Mouse (Mus musculus) liver, embryonic 16.5 days (tissue): ENCODE results near the gene Nfia. TPM values are rescaled to one million over a fixed set of nuclear protein-coding genes. Genes with fewer than 3 reads are reported as not detected.

Source experiments
- ATAC-seq: fragments of 200-750 bp; cut with Nextera tagmentation; 2 replicates; pipeline ENCODE4 v1.8.0; 2017; ENCODE audit warnings: low read depth, mild to moderate bottlenecking, moderate number of reproducible peaks, moderate library complexity
- H3K27ac ChIP-seq: fragments of 300-500 bp; sonication (generic); 2 replicates; pipeline ENCODE4 v1.5.1; 2014; ENCODE audit warnings: mild to moderate bottlenecking, low read length
- H3K27me3 ChIP-seq: fragments of 300-500 bp; sonication (generic); 2 replicates; pipeline ENCODE4 v1.6.1; 2014; ENCODE audit warnings: low read depth, low read length, mixed read lengths; ENCODE audit not compliant: control insufficient read depth, insufficient read depth
- H3K36me3 ChIP-seq: fragments of 300-500 bp; sonication (generic); 2 replicates; pipeline ENCODE4 v1.6.1; 2014; ENCODE audit warnings: mild to moderate bottlenecking; ENCODE audit not compliant: control insufficient read depth, insufficient read depth
- H3K4me1 ChIP-seq: fragments of 300-500 bp; sonication (generic); 2 replicates; pipeline ENCODE4 v1.6.1; 2014; ENCODE audit warnings: low read depth, low read length, mixed read lengths; ENCODE audit not compliant: control insufficient read depth
- H3K4me2 ChIP-seq: fragments of 300-500 bp; sonication (generic); 2 replicates; pipeline ENCODE4 v1.6.1; 2014; ENCODE audit warnings: low read depth, low read length, mixed read lengths
- H3K4me3 ChIP-seq: fragments of 300-500 bp; sonication (generic); 2 replicates; pipeline ENCODE4 v1.5.1; 2014; ENCODE audit warnings: low read depth, mild to moderate bottlenecking, low read length
- H3K9ac ChIP-seq: fragments of 300-500 bp; sonication (generic); 2 replicates; pipeline ENCODE4 v1.6.1; 2014; ENCODE audit warnings: low read depth, low read length
- H3K9me3 ChIP-seq: fragments of 300-500 bp; sonication (generic); replicated peaks from 2 replicates; pipeline ENCODE4 v1.6.1; 2016; ENCODE audit warnings: low read length; ENCODE audit not compliant: control insufficient read depth
- WGBS: fragments of 180-500 bp; shearing (Covaris S2); extraction: QIAGEN DNeasy Blood & Tissue Kit; methylation state at CpG from one replicate; pipeline ENCODE4 v1.1.7; 2014; ENCODE audit not compliant: insufficient replicate concordance; 5-methylcytosine and 5-hydroxymethylcytosine counted together
- polyA plus RNA-seq: library from polyadenylated mRNA; unstranded; fragments of >200 nt; fragmentation: Nextera tagmentation; extraction: Ambion mirVana; gene quantifications from 2 replicates; pipeline ENCODE4 v1.2.1, GENCODE M21; 2015

Nfia gene
- polyA plus RNA-seq, 1 experiment from 2014 or later, result 5.7 TPM

DNA sequence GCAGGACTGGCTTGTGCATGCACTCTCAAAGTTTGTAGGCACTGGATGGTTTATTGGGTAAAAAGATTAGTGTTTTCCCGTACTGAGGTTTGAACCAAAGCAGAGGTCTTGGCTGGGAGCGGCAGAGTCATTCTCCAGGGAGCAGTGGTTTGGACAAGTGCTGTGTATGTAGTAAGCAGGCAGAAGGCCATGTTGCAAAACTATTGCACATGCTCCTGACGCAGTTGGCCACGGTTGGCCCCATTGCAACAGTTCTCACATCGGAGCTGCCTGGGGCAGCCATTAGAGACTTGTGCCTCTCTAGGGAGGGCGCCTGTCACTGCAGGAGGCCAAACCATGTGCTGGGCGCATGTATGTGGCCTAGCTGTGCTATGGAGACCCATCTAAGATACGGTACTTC is 331.6 kb downstream of the Nfia start:
- no peak overlapping the region for H3K4me2 ChIP-seq
- no peak overlapping the region for H3K27ac ChIP-seq
- H3K4me3 ChIP-seq, result no peak overlapping the region
- peaks cover 2% of the 10 kb centered on the region; the same call in 1 of the 2 replicates for H3K27me3 ChIP-seq
- peaks cover 2% of the 10 kb centered on the region; the same call in 1 of the 2 replicates for H3K4me1 ChIP-seq
- 66% methylated on average over 8 of the region's 8 CpGs for WGBS
- H3K36me3 ChIP-seq, result no peaks in the 10 kb centered on the region
- H3K9me3 ChIP-seq, result no peaks in the 10 kb centered on the region
- ATAC-seq, result peak; percentile 60
- H3K9ac ChIP-seq, result no peak overlapping the region

DNA sequence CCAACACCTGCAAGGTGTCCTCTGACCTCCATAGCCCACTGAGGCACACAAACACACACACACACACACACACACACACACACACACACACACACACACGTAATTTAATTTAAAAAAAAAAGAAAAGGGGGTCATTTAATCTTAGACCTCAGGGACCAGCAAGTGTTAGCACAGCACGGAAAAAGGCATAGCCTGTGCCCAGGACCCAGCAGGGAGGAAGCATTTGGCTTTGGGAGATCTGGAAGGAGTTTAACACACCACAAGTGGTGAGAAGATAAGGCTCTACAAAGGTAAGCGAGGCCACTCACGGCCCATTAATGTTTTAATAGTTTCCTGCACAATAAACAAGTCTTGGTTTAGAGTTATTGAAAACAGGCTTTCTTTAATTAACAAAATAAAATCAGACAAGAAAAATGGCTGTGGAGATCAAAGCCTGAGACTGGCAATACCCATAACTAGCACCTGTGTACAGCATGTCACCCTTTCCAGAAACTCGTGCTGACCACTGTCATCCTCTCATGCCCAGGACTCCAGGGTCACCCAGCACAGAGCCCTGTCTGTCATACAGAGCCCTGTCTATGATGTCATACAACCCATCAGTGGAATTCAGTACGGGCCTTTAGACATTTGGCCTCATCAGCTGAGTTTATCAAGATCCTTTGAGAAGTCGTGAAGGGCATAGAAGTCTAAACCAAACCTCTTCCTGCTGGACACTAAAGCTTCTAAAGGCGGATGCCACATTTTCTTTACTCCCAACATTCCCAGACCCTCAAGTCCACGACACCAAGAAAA is 332.6 kb downstream of the Nfia start:
- no peaks in the 10 kb centered on the region for H3K9me3 ChIP-seq
- no peak overlapping the region for H3K9ac ChIP-seq
- peaks cover 2% of the 10 kb centered on the region; the same call in 1 of the 2 replicates for H3K4me1 ChIP-seq
- no peak for ATAC-seq
- no peak overlapping the region for H3K4me3 ChIP-seq
- H3K4me2 ChIP-seq, result no peak overlapping the region
- no peaks in the 10 kb centered on the region for H3K36me3 ChIP-seq
- 49% methylated on average over 9 of the region's 9 CpGs for WGBS
- peaks cover 2% of the 10 kb centered on the region; the same call in 1 of the 2 replicates for H3K27me3 ChIP-seq
- no peak overlapping the region for H3K27ac ChIP-seq

DNA sequence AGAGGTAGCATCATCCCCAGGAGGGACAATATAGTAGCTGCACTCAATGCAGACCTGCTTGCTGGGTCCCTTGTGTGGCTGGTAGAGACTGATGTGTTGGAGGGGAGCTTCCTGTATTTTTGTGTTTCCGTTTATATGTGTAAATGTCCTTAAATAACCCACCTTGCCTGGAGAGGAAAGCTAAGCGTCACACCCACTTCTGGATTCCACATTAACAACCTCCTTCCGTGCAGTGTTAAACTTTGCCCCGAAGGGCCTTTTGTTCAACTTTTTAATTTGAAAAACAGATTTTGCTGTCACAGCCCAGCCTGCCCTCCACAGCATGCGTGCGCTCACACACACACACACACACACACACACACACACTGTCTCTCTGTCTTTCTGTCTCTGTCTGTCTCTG is 333.4 kb downstream of the Nfia start:
- Histone ChIP-seq H3K4me2 (no peak overlapping the region), H3K9ac (no peak overlapping the region), H3K27me3 (peaks cover 2% of the 10 kb centered on the region; the same call in 1 of the 2 replicates), H3K36me3 (no peaks in the 10 kb centered on the region), H3K4me1 (peaks cover 2% of the 10 kb centered on the region; the same call in 1 of the 2 replicates), H3K27ac (no peak overlapping the region), H3K9me3 (no peaks in the 10 kb centered on the region), H3K4me3 (no peak overlapping the region)
- 52% methylated on average over 6 of the region's 6 CpGs for WGBS
- ATAC-seq, result no peak

DNA sequence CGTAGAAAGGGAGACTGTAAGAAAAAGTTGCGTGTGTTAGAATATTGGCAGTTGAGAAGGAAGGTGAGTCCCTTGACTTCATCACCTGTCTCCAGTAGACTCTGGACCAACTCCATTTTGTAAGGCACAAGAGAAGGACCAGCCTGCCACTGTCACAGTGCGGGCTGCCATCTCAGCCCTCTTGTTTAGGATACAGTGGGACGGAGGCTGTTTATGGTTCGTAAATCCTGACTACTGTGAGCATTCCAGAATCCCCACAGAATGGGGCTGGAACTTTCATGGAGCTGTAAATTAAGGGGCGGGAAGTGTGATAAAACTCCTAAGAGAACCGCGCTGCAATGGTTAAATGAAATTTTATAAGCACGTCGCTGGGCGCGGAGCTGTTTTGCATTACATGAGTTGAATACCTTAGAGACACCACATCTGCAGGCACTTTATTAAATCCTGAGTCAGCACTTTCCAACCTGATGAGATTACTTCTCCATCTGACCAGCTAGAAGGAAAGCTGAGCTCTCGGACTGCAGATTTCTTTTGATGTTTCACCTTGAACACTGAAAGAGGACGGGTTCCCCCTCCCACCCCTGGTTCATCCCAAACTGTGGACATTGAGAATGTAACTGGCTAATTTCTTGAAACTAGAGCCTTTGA is 334.0 kb downstream of the Nfia start:
- no peak for ATAC-seq
- Histone ChIP-seq H3K4me2 (no peak overlapping the region), H3K4me1 (peaks cover 2% of the 10 kb centered on the region; the same call in 1 of the 2 replicates), H3K9me3 (no peaks in the 10 kb centered on the region), H3K27ac (no peak overlapping the region), H3K4me3 (no peak overlapping the region), H3K9ac (no peak overlapping the region), H3K27me3 (peaks cover 2% of the 10 kb centered on the region; the same call in 1 of the 2 replicates), H3K36me3 (no peaks in the 10 kb centered on the region)
- 41% methylated on average over 14 of the region's 14 CpGs for WGBS

DNA sequence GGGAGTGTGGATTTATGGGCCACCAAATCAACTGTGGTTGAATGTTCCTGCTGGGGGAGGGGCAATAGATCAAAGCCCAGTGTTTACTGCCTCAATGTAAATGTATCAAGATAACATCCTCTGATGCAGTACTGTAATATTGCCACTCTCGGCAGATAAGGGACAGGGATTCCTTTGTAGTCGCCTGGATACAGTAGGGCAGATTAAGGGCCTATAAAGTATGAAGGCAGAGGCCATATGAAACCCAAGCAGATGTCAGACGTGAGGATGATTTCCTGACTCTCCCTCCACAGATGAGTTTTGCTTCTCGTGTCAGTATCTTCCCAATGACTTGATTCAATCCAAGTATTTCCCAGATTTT is 334.5 kb downstream of the Nfia start:
- 18% methylated on average over 4 of the region's 4 CpGs for WGBS
- H3K4me2 ChIP-seq, result no peak overlapping the region
- H3K4me3 ChIP-seq, result no peak overlapping the region
- no peaks in the 10 kb centered on the region for H3K9me3 ChIP-seq
- no peak for ATAC-seq
- no peak overlapping the region for H3K27ac ChIP-seq
- H3K9ac ChIP-seq, result no peak overlapping the region
- peaks cover 2% of the 10 kb centered on the region; the same call in 1 of the 2 replicates for H3K27me3 ChIP-seq
- peaks cover 2% of the 10 kb centered on the region; the same call in 1 of the 2 replicates for H3K4me1 ChIP-seq
- H3K36me3 ChIP-seq, result no peaks in the 10 kb centered on the region

DNA sequence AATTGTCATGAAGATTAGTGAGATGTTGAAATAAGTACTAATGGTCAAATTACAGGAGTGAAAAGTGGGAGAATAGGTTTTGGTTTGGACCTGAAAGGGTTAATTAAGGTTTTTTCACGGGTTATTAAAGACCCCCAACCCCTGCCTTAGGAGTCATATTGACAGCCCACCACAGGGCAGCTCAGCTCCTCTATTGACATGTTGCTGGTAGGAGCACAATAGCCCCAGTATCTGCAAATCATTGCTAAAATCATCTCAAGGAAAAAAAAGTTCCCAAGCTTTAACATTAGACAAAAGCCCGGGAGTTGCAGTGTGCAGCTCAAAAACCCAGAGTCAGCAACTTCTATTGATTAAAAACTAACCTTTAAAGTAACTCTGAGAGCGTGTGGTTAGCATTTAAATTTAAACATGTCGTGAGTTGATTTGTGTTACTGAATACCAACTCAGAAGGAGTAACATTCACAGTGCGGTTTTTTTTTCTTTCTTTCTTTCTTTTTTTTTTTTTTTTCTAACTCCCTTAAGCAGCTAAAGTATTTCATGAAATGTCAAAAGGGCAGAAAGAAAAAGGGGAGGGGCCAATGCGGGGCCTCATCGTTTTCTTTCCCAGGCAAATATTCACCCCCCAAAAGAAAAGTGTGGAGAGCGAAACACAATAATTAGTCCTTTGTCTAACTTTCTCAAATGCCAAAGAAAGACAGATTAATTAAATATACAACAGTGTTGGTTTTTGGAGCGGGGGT is 335.6 kb downstream of the Nfia start:
- H3K9me3 ChIP-seq, result no peaks in the 10 kb centered on the region
- H3K27me3 ChIP-seq, result peaks cover 2% of the 10 kb centered on the region; the same call in 1 of the 2 replicates
- ATAC-seq, result no peak
- no peak overlapping the region for H3K9ac ChIP-seq
- H3K4me2 ChIP-seq, result no peak overlapping the region
- WGBS, result 25% methylated on average over 9 of the region's 9 CpGs
- H3K4me1 ChIP-seq, result peaks cover 2% of the 10 kb centered on the region; the same call in 1 of the 2 replicates
- no peak overlapping the region for H3K4me3 ChIP-seq
- H3K27ac ChIP-seq, result no peak overlapping the region
- H3K36me3 ChIP-seq, result no peaks in the 10 kb centered on the region

DNA sequence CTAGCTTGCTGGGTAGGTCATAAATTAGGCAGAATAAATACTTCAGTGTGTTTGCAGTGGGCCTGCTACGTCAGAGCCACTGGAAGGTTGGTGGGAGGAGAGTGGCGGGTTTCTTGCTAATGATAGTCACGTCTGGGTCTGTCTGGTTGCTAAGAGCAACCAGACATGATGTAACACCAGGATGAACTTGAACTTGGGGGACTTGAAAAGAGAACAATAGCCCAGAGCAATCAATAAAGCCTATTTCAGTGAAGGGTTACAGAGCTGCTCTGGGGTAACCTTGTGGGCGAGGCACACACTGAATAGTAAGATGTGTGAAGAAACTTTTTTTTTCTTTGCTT is 336.1 kb downstream of the Nfia start:
- H3K27me3 ChIP-seq, result peaks cover 2% of the 10 kb centered on the region; the same call in 1 of the 2 replicates

DNA sequence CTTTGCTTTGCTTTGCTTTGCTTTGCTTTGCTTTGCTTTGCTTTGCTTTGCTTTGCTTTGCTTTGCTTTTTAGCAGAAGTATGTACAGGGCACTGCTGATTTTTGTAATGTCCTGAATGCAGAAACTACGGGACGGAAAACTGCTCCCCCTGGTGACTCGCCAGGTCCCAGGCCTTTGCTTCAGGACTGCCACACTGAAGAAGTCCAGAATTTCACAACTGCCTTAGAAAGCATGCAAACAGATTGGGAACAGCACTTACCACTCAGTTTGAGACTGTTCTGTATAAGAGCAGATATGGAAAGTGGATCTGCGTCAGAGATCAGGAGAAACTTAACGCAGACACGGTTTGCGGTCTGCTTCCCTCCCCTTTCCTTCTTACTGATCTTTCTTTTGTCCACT is 336.5 kb downstream of the Nfia start:
- WGBS, result 22% methylated on average over 7 of the region's 7 CpGs
- Histone ChIP-seq H3K27me3 (peaks cover 2% of the 10 kb centered on the region; the same call in 1 of the 2 replicates), H3K4me1 (peaks cover 2% of the 10 kb centered on the region; the same call in 1 of the 2 replicates), H3K9ac (no peak overlapping the region), H3K36me3 (no peaks in the 10 kb centered on the region), H3K4me2 (no peak overlapping the region), H3K4me3 (no peak overlapping the region), H3K27ac (no peak overlapping the region), H3K9me3 (no peaks in the 10 kb centered on the region)
- no peak for ATAC-seq

More for the DNA sequence above, 336.1 kb downstream of the Nfia start:
- H3K9me3 ChIP-seq, result no peaks in the 10 kb centered on the region
- H3K27ac ChIP-seq, result no peak overlapping the region
- peak; percentile 7; the same call in 1 of the 2 replicates for ATAC-seq
- peaks cover 2% of the 10 kb centered on the region; the same call in 1 of the 2 replicates for H3K4me1 ChIP-seq
- H3K9ac ChIP-seq, result no peak overlapping the region
- no peak overlapping the region for H3K4me3 ChIP-seq
- no peak overlapping the region for H3K4me2 ChIP-seq
- no peaks in the 10 kb centered on the region for H3K36me3 ChIP-seq
- WGBS, result 23% methylated on average over 4 of the region's 4 CpGs
